Mouse (Mus musculus) embryonic facial prominence, embryonic 11.5 days (tissue): Measurements from ENCODE around the gene Tas2r134. TPM values are rescaled to one million over a fixed set of nuclear protein-coding genes. Genes with fewer than 3 reads are reported as not detected.

Source experiments
- ATAC-seq: fragments of 200-750 bp; cut with Nextera tagmentation; replicated peaks from 2 replicates; pipeline ENCODE4 v1.8.0; 2017; ENCODE audit warnings: low read depth; ENCODE audit not compliant: insufficient number of reproducible peaks, low FRiP score, low TSS enrichment
- DNase-seq: peaks from one replicate; pipeline ENCODE4 v3.0.0-alpha.2; 2015; ENCODE audit warnings: low spot score
- H3K27ac ChIP-seq: fragments of 300-500 bp; sonication (generic); replicated peaks from 2 replicates; pipeline ENCODE4 v1.5.1; 2014; ENCODE audit warnings: mild to moderate bottlenecking, low read depth, low read length, control low read depth
- H3K27me3 ChIP-seq: fragments of 300-500 bp; sonication (generic); 2 replicates; pipeline ENCODE4 v1.6.1; 2014; ENCODE audit warnings: mild to moderate bottlenecking, low read length, moderate library complexity, mixed read lengths; ENCODE audit not compliant: control insufficient read depth, insufficient read depth
- H3K36me3 ChIP-seq: fragments of 300-500 bp; sonication (generic); replicated peaks from 2 replicates; pipeline ENCODE4 v1.6.1; 2014; ENCODE audit warnings: low read depth, mild to moderate bottlenecking, low read length, moderate library complexity, mixed read lengths; ENCODE audit not compliant: control insufficient read depth, insufficient read depth
- H3K4me1 ChIP-seq: fragments of 300-500 bp; sonication (generic); 2 replicates; pipeline ENCODE4 v1.6.1; 2014; ENCODE audit warnings: low read length, mixed read lengths; ENCODE audit not compliant: control insufficient read depth, insufficient read depth
- H3K4me2 ChIP-seq: fragments of 300-500 bp; sonication (generic); 2 replicates; pipeline ENCODE4 v1.6.1; 2014; ENCODE audit warnings: low read depth, mild to moderate bottlenecking, control low read depth, low read length, moderate library complexity
- H3K4me3 ChIP-seq: fragments of 300-500 bp; sonication (generic); 2 replicates; pipeline ENCODE4 v1.5.1; 2014; ENCODE audit warnings: low read depth, low read length, control low read depth
- H3K9ac ChIP-seq: fragments of 300-500 bp; sonication (generic); replicated peaks from 2 replicates; pipeline ENCODE4 v1.6.1; 2014; ENCODE audit warnings: mild to moderate bottlenecking, control low read depth, low read length
- H3K9me3 ChIP-seq: fragments of 300-500 bp; sonication (generic); replicated peaks from 2 replicates; pipeline ENCODE4 v1.6.1; 2016; ENCODE audit warnings: mild to moderate bottlenecking, low read length, inconsistent platforms, mixed read lengths; ENCODE audit not compliant: control insufficient read depth
- WGBS: fragments of 180-500 bp; shearing (Covaris S2); extraction: QIAGEN DNeasy Blood & Tissue Kit; methylation state at CpG from one replicate; pipeline ENCODE4 v1.1.7; 2014; 5-methylcytosine and 5-hydroxymethylcytosine counted together
- polyA plus RNA-seq: library from polyadenylated mRNA; unstranded; fragments of >200 nt; fragmentation: Nextera tagmentation; extraction: Ambion mirVana; gene quantifications from 2 replicates; pipeline ENCODE4 v1.2.1, GENCODE M21; 2014

Gene Tas2r134
- polyA plus RNA-seq: not detected in 2 replicates

DNA sequence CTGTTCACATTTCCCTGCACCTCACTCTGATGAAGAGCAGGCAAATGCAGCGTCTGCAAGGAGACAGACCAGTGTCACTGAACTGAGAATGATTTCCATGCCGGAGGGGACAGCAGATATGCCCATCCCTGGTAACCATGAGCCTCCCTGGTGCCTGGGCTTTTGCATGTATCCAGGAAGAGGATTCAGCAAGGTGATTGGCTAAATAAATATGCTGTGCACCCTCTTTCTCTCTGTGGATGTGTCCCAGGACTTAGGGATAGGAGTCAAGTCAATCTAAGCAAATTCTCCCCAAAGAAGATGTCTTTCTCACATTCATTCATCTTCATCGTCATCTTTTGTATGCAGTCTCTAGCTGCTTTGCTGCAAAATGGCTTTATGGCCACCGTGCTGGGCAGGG is at the start of gene Tas2r134:
Gene Tas2r134, plus strand, starts transcription at position 301 of the 400 bp plus-strand sequence.
- H3K36me3 ChIP-seq: no peaks in the 10 kb centered on the region
- no peaks in the 10 kb centered on the region for H3K27me3 ChIP-seq
- no peak within 1 kb of the TSS for H3K4me3 ChIP-seq
- H3K9me3 ChIP-seq: no peaks in the 10 kb centered on the region
- no peak for ATAC-seq
- no peaks in the 10 kb centered on the region for H3K4me1 ChIP-seq
- no peak within 1 kb of the TSS for H3K4me2 ChIP-seq
- DNase-seq: no peak
- no peak within 1 kb of the TSS for H3K27ac ChIP-seq
- H3K9ac ChIP-seq: no peak within 1 kb of the TSS
- 90% methylated on average over 4 of the region's 4 CpGs for WGBS

- Histone ChIP-seq H3K4me1 (no peaks in the 10 kb centered on the region), H3K27ac (no peak overlapping the region), H3K9me3 (no peaks in the 10 kb centered on the region), H3K9ac (no peak overlapping the region), H3K36me3 (no peaks in the 10 kb centered on the region), H3K27me3 (no peaks in the 10 kb centered on the region), H3K4me3 (no peak overlapping the region), H3K4me2 (no peak overlapping the region)
- no peak for DNase-seq
- WGBS: 89% methylated on average over 5 of the region's 5 CpGs
- no peak for ATAC-seq
Measured at GRCm38 (mm10) chr2:51579767-51580166, 47.5 kb upstream of the Tas2r134 start.

GRCm38 (mm10) chr2:51584050-51585046 is 43.0 kb upstream of the Tas2r134 start:
- H3K9ac ChIP-seq: no peak overlapping the region
- H3K4me2 ChIP-seq: no peak overlapping the region
- WGBS: 76% methylated on average over 9 of the region's 9 CpGs
- ATAC-seq (no peak), DNase-seq (no peak)
- H3K27me3 ChIP-seq: no peaks in the 10 kb centered on the region
- H3K36me3 ChIP-seq: no peaks in the 10 kb centered on the region
- no peak overlapping the region for H3K27ac ChIP-seq
- no peaks in the 10 kb centered on the region for H3K4me1 ChIP-seq
- no peak overlapping the region for H3K4me3 ChIP-seq
- no peaks in the 10 kb centered on the region for H3K9me3 ChIP-seq

DNA sequence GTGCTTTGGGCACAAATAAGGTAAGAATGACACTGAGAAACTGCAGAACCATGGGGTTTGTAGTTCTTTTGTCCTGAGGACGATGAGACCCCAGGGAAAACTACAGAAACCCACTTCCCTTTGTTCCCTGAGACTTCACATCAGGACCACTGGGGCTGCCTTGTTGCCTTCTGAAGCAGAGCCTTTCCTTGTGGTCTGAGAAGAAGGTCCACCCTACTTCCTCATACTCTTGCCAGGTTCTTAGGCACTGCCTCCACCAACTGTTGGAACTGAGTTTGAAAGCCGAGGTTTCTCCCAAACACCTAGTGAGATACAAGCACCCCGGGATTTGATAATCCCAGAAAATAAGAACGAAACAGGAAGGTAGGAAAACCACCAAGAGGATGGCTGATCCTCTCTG is 39.0 kb upstream of the Tas2r134 start:
- Histone ChIP-seq H3K27ac (no peak overlapping the region), H3K9ac (no peak overlapping the region), H3K4me3 (no peak overlapping the region), H3K9me3 (no peaks in the 10 kb centered on the region), H3K36me3 (no peaks in the 10 kb centered on the region), H3K4me1 (no peaks in the 10 kb centered on the region), H3K4me2 (no peak overlapping the region), H3K27me3 (no peaks in the 10 kb centered on the region)
- WGBS: 86% methylated on average over 4 of the region's 4 CpGs
- ATAC-seq (no peak), DNase-seq (no peak)

DNA sequence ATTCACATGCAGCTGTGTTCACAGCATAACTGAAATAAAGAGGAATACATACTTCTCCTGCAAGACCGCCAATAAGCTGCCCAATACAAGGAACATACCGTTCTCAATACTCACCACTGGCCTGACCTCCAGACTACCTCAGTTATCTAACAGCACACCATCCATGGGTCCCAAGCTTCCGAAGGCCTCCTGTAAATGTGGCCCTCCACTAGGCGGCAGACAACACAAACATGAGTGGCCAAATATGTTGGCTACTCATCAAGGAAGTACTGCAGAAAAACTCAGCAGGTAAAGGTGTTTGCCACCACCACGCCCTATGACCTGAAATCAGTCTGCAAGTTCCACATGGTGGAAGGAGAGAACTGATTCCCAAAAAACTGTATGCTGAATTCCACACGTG is 38.4 kb upstream of the Tas2r134 start:
- H3K9me3 ChIP-seq: no peaks in the 10 kb centered on the region
- H3K27ac ChIP-seq: no peak overlapping the region
- no peaks in the 10 kb centered on the region for H3K27me3 ChIP-seq
- H3K4me2 ChIP-seq: no peak overlapping the region
- no peaks in the 10 kb centered on the region for H3K4me1 ChIP-seq
- no peaks in the 10 kb centered on the region for H3K36me3 ChIP-seq
- H3K4me3 ChIP-seq: no peak overlapping the region
- DNase-seq: no peak
- no peak overlapping the region for H3K9ac ChIP-seq
- no peak for ATAC-seq
- WGBS: 75% methylated on average over 6 of the region's 6 CpGs

GRCm38 (mm10) chr2:51589627-51590026 is 37.7 kb upstream of the Tas2r134 start:
- no peak overlapping the region for H3K27ac ChIP-seq
- H3K36me3 ChIP-seq: no peaks in the 10 kb centered on the region
- H3K27me3 ChIP-seq: no peaks in the 10 kb centered on the region
- H3K4me1 ChIP-seq: no peaks in the 10 kb centered on the region
- H3K4me2 ChIP-seq: no peak overlapping the region
- H3K9me3 ChIP-seq: no peaks in the 10 kb centered on the region
- no peak overlapping the region for H3K9ac ChIP-seq
- WGBS: 37% methylated on average over 1 of the region's 1 CpGs
- ATAC-seq (no peak), DNase-seq (no peak)
- H3K4me3 ChIP-seq: no peak overlapping the region

- Histone ChIP-seq H3K4me3 (no peak overlapping the region), H3K4me2 (no peak overlapping the region), H3K27me3 (no peaks in the 10 kb centered on the region), H3K4me1 (no peaks in the 10 kb centered on the region), H3K27ac (no peak overlapping the region), H3K36me3 (no peaks in the 10 kb centered on the region), H3K9ac (no peak overlapping the region), H3K9me3 (no peaks in the 10 kb centered on the region)
- WGBS: 66% methylated on average over 8 of the region's 8 CpGs
- ATAC-seq (no peak), DNase-seq (no peak)
Measured at GRCm38 (mm10) chr2:51590308-51590707, 37.0 kb upstream of the Tas2r134 start.

- no peak overlapping the region for H3K4me2 ChIP-seq
- no peaks in the 10 kb centered on the region for H3K9me3 ChIP-seq
- no peak overlapping the region for H3K9ac ChIP-seq
- DNase-seq (no peak), ATAC-seq (no peak)
- no peak overlapping the region for H3K4me3 ChIP-seq
- H3K27ac ChIP-seq: no peak overlapping the region
- H3K27me3 ChIP-seq: no peaks in the 10 kb centered on the region
- no peaks in the 10 kb centered on the region for H3K36me3 ChIP-seq
- no peaks in the 10 kb centered on the region for H3K4me1 ChIP-seq
Measured at GRCm38 (mm10) chr2:51592157-51592556, 35.2 kb upstream of the Tas2r134 start.
